Mouse (Mus musculus) spleen, adult 2 months (tissue): ENCODE measurements at regions not wholly inside any gene's neighbourhood (a gene's known extent, or its start where the extent isn't known, plus 50 kb on each side); places are given as distances from the start of the nearest gene placed in this dataset.
"Not testable (repeated sequence)": the region's sequence is repeated elsewhere in the genome, so short reads cannot be mapped to it uniquely, and the experiment has no call there.

Experiments
- DNase-seq, 2 experiments: peaks; one replicate each; pipeline versions ENCODE4 v3.0.0 to v3.0.0-alpha.2; 2012 to 2021; ENCODE audit warnings: low spot score in 2 of 2, low read depth in 1 of 2
- H3K27ac ChIP-seq: fragments of 200-500 bp; 2 replicates; pipeline ENCODE4 v1.5.1; 2012; ENCODE audit warnings: low read length, inconsistent platforms; ENCODE audit not compliant: insufficient read depth
- H3K27me3 ChIP-seq: fragments of 200-500 bp; 2 replicates; pipeline ENCODE4 v1.6.1; 2012; ENCODE audit warnings: mild to moderate bottlenecking, moderate library complexity, low read length, inconsistent platforms; ENCODE audit not compliant: control insufficient read depth, insufficient read depth
- H3K36me3 ChIP-seq: fragments of 200-500 bp; 2 replicates; pipeline ENCODE4 v1.6.1; 2012; ENCODE audit warnings: mild to moderate bottlenecking, low read length, inconsistent platforms; ENCODE audit not compliant: control insufficient read depth, insufficient read depth
- H3K4me1 ChIP-seq: fragments of 200-500 bp; 2 replicates; pipeline ENCODE4 v1.6.1; 2011; ENCODE audit warnings: inconsistent platforms; ENCODE audit not compliant: control insufficient read depth, insufficient read depth, insufficient read length
- H3K4me3 ChIP-seq: fragments of 200-500 bp; 2 replicates; pipeline ENCODE4 v1.5.1; 2011; ENCODE audit warnings: mild to moderate bottlenecking, inconsistent platforms; ENCODE audit not compliant: insufficient read depth, insufficient read length; ENCODE audit errors: extremely low read depth
- CTCF ChIP-seq: fragments of 200-500 bp; IDR thresholded peaks from 2 replicates; pipeline ENCODE4 v1.5.1; 2011; ENCODE audit warnings: mild to moderate bottlenecking, inconsistent platforms; ENCODE audit not compliant: insufficient read depth, insufficient read length, insufficient replicate concordance; ENCODE audit errors: extremely low read depth
- POLR2A ChIP-seq: fragments of 200-500 bp; IDR thresholded peaks from 2 replicates; pipeline ENCODE4 v1.6.1; 2011; ENCODE audit warnings: low read depth, low read length, inconsistent platforms
- WGBS: fragments of 180-500 bp; shearing (Covaris S2); methylation state at CpG from one replicate; pipeline ENCODE4 v1.1.7; 2018; 5-methylcytosine and 5-hydroxymethylcytosine counted together

GRCm38 (mm10) chr3:78574807-78575206, 711.5 kb downstream of the Rapgef2 start:
- DNase-seq = no peak
- WGBS = 77% methylated on average over 3 of the region's 3 CpGs

GRCm38 (mm10) chr3:78573299-78573698, 713.0 kb downstream of the Rapgef2 start:
- H3K4me1 ChIP-seq = no peaks in the 10 kb centered on the region
- DNase-seq = no peak
- no peak overlapping the region for H3K4me3 ChIP-seq
- no peaks in the 10 kb centered on the region for H3K27me3 ChIP-seq
- 87% methylated on average over 6 of the region's 6 CpGs for WGBS
- H3K27ac ChIP-seq = no peak overlapping the region
- TF ChIP-seq CTCF (no peak), POLR2A (no peak)
- H3K36me3 ChIP-seq = no peaks in the 10 kb centered on the region

More at GRCm38 (mm10) chr3:78574807-78575206, 711.5 kb downstream of the Rapgef2 start:
- H3K4me1 ChIP-seq = no peaks in the 10 kb centered on the region
- no peak overlapping the region for H3K27ac ChIP-seq
- no peaks in the 10 kb centered on the region for H3K36me3 ChIP-seq
- H3K4me3 ChIP-seq = no peak overlapping the region
- no peak for TF ChIP-seq CTCF
- TF ChIP-seq POLR2A = no peak
- no peaks in the 10 kb centered on the region for H3K27me3 ChIP-seq

DNA sequence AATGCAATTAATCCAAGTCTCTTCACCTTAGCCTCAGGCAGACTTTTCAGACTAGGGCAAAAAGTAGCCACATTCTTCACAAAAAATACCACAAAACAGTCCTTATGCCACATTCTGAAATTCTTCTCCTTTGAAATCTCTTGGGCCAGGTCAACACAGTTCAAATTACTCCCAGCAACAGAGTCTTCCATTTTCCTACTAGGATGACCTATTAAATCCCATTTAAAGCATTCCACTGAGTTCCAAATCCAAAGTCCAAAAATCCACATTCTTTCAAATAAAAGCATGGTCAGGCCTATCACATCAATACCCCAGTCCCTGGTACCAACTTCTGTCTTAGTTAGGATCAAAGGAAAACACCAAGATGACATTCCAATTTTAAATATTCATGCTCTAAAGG, 721.4 kb downstream of the Rapgef2 start:
- H3K27ac ChIP-seq, H3K36me3 ChIP-seq, H3K4me3 ChIP-seq, H3K27me3 ChIP-seq, H3K4me1 ChIP-seq, DNase-seq: not testable (repeated sequence)
